Mouse (Mus musculus) small intestine, adult 2 months (tissue): Measurements from ENCODE around the gene Piwil1.

Experiments
- CTCF ChIP-seq: fragments of 200-500 bp; IDR thresholded peaks from 2 replicates; pipeline ENCODE4 v1.5.1; 2012; ENCODE audit warnings: low read depth, mild to moderate bottlenecking, control low read depth, inconsistent platforms, low read length, moderate library complexity, mixed read lengths; ENCODE audit not compliant: insufficient replicate concordance, insufficient read length; ENCODE audit errors: extremely low read depth
- POLR2A ChIP-seq: fragments of 200-500 bp; IDR thresholded peaks from 2 replicates; pipeline ENCODE4 v1.6.1; 2012; ENCODE audit warnings: low read depth, mild to moderate bottlenecking, control low read depth, inconsistent platforms, low read length, moderate library complexity

DNA sequence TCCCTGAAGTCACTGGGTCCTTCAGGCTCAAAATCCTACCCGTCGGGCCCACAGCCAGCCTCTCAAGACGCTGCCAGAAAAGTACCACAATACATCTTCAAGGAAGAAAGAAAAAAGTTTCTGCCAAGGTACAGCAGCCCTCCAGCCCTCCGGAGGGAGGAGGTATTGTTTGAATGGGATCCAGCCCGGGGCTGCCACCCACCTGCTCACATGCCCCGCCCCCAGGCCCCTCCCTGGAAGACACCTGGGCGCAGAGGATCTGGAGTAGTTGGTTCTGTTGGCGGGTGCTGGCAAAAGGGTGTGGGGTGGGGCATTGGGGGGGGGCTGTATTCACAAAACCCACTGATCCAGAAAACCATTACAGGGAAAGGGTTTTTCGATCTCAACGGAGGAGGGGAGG is 18.1 kb upstream of the Piwil1 start:
- TF ChIP-seq POLR2A (no peak), CTCF (no peak)
